Mouse (Mus musculus) T-helper 17 cell (primary cell): ENCODE measurements around the gene Cnih3.

Experiments
- in situ Hi-C, 2 experiments: fragments of 300-600 bp; cut with MboI, MseI; formaldehyde crosslinking; loops; 1 replicate in 1 of 2; 2 replicates in 1 of 2; pipeline ENCODE4 v1.15.1; 2025; ENCODE audit warnings: high pct_unique_total_duplicates in 2 of 2

Cnih3 gene

GRCm38 (mm10) chr1:181345547-181345946 is 6.9 kb upstream of the Cnih3 start:
- in situ Hi-C loops: no loop called here

- in situ Hi-C loops: no loop called here
Observed at GRCm38 (mm10) chr1:181352043-181352366, 423 bp upstream of the Cnih3 start.

GRCm38 (mm10) chr1:181353200-181354097 is 1.0 kb downstream of the Cnih3 start:
- in situ Hi-C loops: no loop called here

- in situ Hi-C loops: no loop called here
Observed at GRCm38 (mm10) chr1:181355683-181356082, 3.3 kb downstream of the Cnih3 start.

- in situ Hi-C loops: no loop called here
Observed at GRCm38 (mm10) chr1:181357870-181358269, 5.4 kb downstream of the Cnih3 start.

- in situ Hi-C loops: no loop called here
Observed at GRCm38 (mm10) chr1:181358526-181358925, 6.1 kb downstream of the Cnih3 start.

- in situ Hi-C loops: no loop called here
Observed at GRCm38 (mm10) chr1:181360732-181361131, 8.3 kb downstream of the Cnih3 start.

GRCm38 (mm10) chr1:181364025-181364424 is 11.6 kb downstream of the Cnih3 start:
- in situ Hi-C loops: no loop called here

GRCm38 (mm10) chr1:181365376-181365775 is 12.9 kb downstream of the Cnih3 start:
- in situ Hi-C loops: no loop called here

GRCm38 (mm10) chr1:181368789-181369570 is 16.6 kb downstream of the Cnih3 start:
- in situ Hi-C loops: no loop called here

- in situ Hi-C loops: no loop called here
Observed at GRCm38 (mm10) chr1:181370370-181370769, 17.9 kb downstream of the Cnih3 start.

- in situ Hi-C loops: no loop called here
Observed at GRCm38 (mm10) chr1:181371226-181371625, 18.8 kb downstream of the Cnih3 start.

GRCm38 (mm10) chr1:181372306-181372705 is 19.9 kb downstream of the Cnih3 start:
- in situ Hi-C loops: no loop called here

GRCm38 (mm10) chr1:181374627-181375374 is 22.4 kb downstream of the Cnih3 start:
- in situ Hi-C loops: no loop called here

- in situ Hi-C loops: no loop called here
Observed at GRCm38 (mm10) chr1:181376431-181376830, 24.0 kb downstream of the Cnih3 start.

GRCm38 (mm10) chr1:181379664-181380063 is 27.2 kb downstream of the Cnih3 start:
- in situ Hi-C loops: loop anchor here in 1 of 2 experiments (5.0 kb wide), 1 partner anchor 168 kb away; no protein-coding TSS in a partner anchor

GRCm38 (mm10) chr1:181381410-181382010 is 29.1 kb downstream of the Cnih3 start:
- in situ Hi-C loops: loop anchor here in 1 of 2 experiments (5.0 kb wide), 1 partner anchor 166 kb away; no protein-coding TSS in a partner anchor

- in situ Hi-C loops: no loop called here
Observed at GRCm38 (mm10) chr1:181389264-181389663, 36.8 kb downstream of the Cnih3 start.

- in situ Hi-C loops: no loop called here
Observed at GRCm38 (mm10) chr1:181392489-181392888, 40.1 kb downstream of the Cnih3 start.

GRCm38 (mm10) chr1:181393250-181394149 is 41.1 kb downstream of the Cnih3 start:
- in situ Hi-C loops: no loop called here
